Mouse (Mus musculus): ENCODE measurements at regions not wholly inside any gene's neighbourhood (a gene's known extent, or its start where the extent isn't known, plus 50 kb on each side); places are given as distances from the start of the nearest gene placed in this dataset.

DNA sequence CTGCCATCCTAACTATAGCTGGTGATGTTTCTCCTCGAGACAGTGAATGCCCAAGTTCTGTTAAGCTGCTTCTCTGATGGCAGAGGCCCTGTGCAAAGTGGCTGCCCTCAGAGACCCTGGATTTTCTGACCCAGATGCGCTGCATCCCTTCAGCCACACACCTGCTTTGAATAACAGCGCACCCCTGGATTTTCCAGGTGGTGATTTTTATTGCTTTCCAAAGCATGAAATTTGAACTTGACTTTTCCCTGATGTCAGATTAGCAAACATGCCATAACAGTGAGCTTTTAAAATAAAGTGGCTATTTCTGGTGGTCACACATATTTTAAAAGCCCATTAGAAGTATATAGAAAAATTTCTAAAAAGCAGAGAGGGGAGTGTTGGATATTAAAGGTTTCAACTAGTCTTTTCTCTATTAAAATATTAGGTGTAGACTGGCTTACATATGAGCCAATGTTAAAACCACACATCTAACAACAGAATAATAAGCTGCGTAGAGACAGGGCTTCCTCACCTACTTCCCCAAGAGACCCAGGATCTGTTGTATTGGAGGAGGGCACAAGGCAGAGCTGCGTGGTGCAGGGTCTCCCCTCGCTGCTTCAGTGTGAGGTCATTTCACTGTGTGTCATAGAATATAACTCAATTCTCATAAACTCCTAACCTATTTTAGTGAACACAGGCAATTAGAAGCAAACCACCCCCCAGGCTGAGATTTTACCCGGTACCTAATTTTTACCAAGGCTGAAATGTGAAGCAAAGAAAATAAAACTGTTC, 280.3 kb downstream of the Ccdc91 start:
- TF ChIP-seq POLR2A (IDR thresholded peaks at IDR 0.05; ENCODE audit: borderline replicate concordance, low read depth, low read length) = no peak
- no peak for TF ChIP-seq CTCF (IDR thresholded peaks at IDR 0.05; ENCODE audit: low read depth, low read length)

Measured in bone marrow macrophage, adult 2 months (primary cell).